Mouse (Mus musculus): Measurements from ENCODE around the gene Cfap61.

The Cfap61 gene

GRCm38 (mm10) chr2:145934339-145935231, at the start of gene Cfap61, which contains the start of gene Crnkl1:
TSS of gene Cfap61 (plus strand) at chr2:145934784.
TSS of gene Crnkl1 (minus strand) at chr2:145935014.
- in situ Hi-C loops (cut with MboI, MseI) = loop anchor here (10.0 kb wide), 1 partner anchor 1110 kb away; no protein-coding TSS in a partner anchor

- in situ Hi-C loops (cut with MboI, MseI) = loop anchor here (10.0 to 25.0 kb wide), 2 partner anchors 190 to 1323 kb away; partner anchors contain the start of genes Rbbp9 and Sec23b
Measured at GRCm38 (mm10) chr2:145884913-145885785, 49.4 kb upstream of the Cfap61 start.

- in situ Hi-C loops (cut with MboI, MseI) = loop anchor here (10.0 to 25.0 kb wide), 2 partner anchors 193 to 1326 kb away; partner anchors contain the start of genes Rbbp9 and Sec23b
Measured at GRCm38 (mm10) chr2:145887937-145888765, 46.4 kb upstream of the Cfap61 start.

DNA sequence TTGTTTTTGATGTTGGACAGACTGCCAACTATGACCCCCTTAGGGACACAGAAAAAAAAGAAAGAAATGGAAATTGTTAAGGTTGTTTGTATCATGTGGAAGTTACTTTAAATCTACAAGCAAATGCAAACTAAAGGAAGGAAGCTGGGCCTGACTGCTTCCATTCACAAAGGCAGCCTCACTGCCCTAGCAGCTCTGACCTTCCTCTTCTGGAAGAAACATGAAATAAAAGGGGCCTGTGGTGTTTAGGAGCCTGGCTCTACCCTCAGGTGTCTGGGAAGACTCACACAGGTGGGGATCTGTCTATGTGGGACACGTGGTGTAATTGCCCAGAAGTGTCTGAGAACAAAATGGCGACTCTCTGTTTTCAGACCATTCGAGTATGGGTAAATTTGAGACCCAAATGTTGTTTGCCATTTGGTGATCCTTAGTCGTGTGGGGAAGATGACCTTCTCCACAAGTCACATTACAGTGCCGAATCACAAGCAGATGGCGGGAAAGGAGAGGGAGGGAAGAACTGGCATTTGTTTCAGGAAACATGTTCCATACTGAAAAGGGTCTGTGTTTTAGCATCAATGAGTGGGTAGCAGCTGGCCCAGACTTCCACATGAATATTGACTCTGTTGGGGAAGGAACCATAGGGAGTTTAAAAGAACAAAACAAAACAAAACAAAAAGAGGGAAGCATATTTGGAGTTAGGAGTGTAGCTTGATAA, 45.7 kb upstream of the Cfap61 start:
- in situ Hi-C loops (cut with MboI, MseI) = loop anchor here (10.0 to 25.0 kb wide), 2 partner anchors 194 to 1327 kb away; partner anchors contain the start of genes Rbbp9 and Sec23b

DNA sequence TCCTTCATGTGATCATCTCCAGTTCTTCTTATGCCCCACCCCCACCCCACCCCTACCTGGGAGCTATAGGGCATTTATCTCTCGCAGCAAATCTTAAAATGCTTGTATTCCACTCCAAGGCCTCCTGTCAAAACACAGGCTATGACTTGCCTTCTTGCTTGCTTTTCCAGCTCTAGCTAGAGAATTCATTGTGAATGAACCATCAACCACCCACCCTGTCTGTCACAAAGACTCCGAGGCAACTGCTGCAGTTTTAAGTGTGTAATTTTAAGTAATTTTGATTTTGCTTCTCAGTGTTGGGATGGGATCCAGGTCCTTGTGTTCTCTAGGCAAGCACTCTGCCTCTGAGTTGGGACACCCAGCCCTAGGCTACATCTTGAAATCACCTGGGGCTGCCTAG, 44.0 kb upstream of the Cfap61 start:
- in situ Hi-C loops (cut with MboI, MseI) = loop anchor here (25.0 kb wide), 1 partner anchor 1328 kb away; the partner anchor contains the start of genes Rbbp9 and Sec23b

- in situ Hi-C loops (cut with MboI, MseI) = loop anchor here (25.0 kb wide), 1 partner anchor 1331 kb away; the partner anchor contains the start of genes Rbbp9 and Sec23b
Measured at GRCm38 (mm10) chr2:145893756-145894155, 40.8 kb upstream of the Cfap61 start.

GRCm38 (mm10) chr2:145898106-145898505, 36.5 kb upstream of the Cfap61 start:
- in situ Hi-C loops (cut with MboI, MseI) = loop anchor here (25.0 kb wide), 1 partner anchor 1336 kb away; the partner anchor contains the start of genes Rbbp9 and Sec23b

- in situ Hi-C loops (cut with MboI, MseI) = loop anchor here (25.0 kb wide), 1 partner anchor 1638 kb away; the partner anchor contains the start of genes Mgme1 and Snx5
Measured at GRCm38 (mm10) chr2:145900318-145900717, 34.3 kb upstream of the Cfap61 start.

GRCm38 (mm10) chr2:145901861-145902260, 32.7 kb upstream of the Cfap61 start, which contains the start of gene Naa20:
TSS of gene Naa20 (plus strand) at chr2:145902099.
- in situ Hi-C loops (cut with MboI, MseI) = loop anchor here (25.0 kb wide), 1 partner anchor 1640 kb away; the partner anchor contains the start of genes Mgme1 and Snx5

DNA sequence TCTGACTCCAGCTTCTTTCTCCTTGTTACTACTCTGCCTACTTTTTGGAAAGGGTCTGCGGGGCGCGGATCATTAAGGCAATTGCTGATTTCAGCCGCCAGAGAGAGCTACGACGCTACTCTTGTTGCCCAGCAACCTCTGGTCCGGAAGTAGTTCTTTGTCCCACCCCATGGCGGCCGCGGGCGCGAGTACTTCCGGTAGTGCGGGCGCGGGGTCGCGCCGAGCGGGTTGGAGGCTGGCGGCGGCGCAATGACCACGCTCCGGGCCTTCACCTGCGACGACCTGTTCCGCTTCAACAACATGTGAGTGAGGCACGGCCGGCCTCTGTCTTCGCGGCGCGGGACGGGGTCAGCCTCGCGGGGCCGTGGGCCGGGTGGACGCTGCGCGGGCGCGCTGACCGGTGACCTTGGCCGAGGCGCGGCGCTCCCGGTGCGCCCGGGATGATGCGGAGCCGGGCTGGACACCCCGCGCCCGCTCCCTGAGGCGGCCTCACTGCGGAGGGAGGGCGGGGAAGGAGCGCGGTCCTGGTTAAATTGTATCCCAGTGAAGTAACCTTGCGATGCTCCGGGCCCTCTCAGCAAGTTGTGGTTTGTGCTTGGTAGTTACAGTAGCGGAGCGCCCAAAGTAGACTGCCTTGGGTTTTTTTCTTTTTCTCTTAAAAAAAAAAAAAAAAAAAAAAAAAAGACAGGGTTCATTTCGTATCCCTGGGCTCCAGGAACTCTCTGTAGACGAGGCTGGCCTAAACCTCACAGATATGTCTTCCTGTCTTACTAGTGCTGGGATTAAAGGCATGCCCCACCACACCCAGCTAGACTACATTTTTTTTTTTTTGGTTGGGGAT, 31.3 kb upstream of the Cfap61 start:
- in situ Hi-C loops (cut with MboI, MseI) = loop anchor here (25.0 kb wide), 1 partner anchor 1641 kb away; the partner anchor contains the start of genes Mgme1 and Snx5

DNA sequence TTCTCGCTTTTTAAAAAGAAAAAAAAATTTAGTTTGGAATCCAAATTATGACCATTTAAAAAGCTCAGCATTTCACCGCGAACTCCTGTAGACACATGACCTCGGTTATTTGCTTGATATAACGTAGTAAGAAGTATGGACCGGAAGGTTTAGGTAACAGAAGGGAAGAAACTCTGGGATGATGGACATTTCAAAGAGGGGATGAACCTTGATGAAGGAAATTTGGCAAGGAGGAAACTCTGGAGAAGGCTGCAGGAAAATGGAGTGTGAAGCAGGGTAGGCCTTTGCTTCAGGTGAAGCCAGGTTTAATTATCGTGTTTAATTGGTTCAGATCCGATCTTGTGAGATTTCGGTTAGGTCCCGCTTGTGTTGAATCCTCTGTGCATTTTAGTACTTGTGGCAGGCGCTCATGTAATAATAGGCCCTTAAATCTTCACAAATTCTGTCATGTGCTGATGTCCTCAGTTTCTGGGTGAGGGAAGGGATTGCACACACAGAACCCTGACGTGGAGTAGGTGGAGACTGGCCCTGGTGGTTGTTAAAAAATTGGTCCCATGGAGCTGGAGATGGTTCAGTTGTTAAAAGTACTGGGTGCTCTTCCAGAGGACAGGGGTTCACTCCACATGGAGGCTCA, 30.5 kb upstream of the Cfap61 start:
- in situ Hi-C loops (cut with MboI, MseI) = loop anchor here (25.0 kb wide), 1 partner anchor 1642 kb away; the partner anchor contains the start of genes Mgme1 and Snx5

DNA sequence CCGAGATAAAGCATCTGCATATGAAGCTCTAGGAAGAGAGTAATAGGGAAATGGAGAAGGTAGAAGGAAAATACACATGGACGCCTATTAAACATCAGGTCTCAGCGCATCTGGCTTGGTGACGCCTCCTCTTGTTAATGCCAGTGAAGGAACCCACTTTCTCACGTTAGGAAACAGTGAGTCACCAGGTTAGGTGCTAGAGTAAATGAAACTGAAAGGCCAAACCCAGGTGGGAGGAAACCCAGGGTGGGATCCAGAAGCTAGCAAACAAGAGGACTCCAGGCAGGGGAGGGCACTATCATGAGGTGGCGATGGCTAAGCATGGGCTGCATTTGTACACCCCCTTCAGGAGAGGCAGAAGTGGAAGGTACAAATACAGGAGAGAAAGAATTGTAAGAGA, 29.4 kb upstream of the Cfap61 start:
- in situ Hi-C loops (cut with MboI, MseI) = loop anchor here (25.0 kb wide), 1 partner anchor 1643 kb away; the partner anchor contains the start of genes Mgme1 and Snx5

- in situ Hi-C loops (cut with MboI, MseI) = loop anchor here (25.0 kb wide), 1 partner anchor 1644 kb away; the partner anchor contains the start of genes Mgme1 and Snx5
Measured at GRCm38 (mm10) chr2:145905884-145906283, 28.7 kb upstream of the Cfap61 start.

- in situ Hi-C loops (cut with MboI, MseI) = loop anchor here (25.0 kb wide), 1 partner anchor 1659 kb away; the partner anchor contains the start of genes Mgme1 and Snx5
Measured at GRCm38 (mm10) chr2:145920941-145921650, 13.5 kb upstream of the Cfap61 start.

DNA sequence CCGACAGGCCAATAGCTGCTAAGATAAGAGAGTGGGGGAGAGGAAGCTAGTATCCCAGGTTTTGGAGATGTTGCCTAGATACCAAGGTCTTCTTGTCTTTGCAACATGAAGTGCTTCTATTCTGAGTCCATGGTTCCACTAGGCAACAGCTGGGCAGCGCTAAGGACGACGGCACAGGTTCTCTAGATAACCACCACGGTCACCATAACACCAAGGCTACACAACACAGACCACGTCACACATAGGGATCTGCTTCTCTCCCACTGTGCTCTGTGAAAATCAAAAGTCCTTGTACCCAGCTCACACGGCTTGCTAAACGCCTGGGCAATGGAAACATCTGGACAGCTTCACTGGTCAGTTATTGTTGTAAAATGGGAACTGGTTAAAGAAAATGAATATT, 2.4 kb downstream of the Cfap61 start:
- in situ Hi-C loops (cut with MboI, MseI) = loop anchor here (10.0 kb wide), 1 partner anchor 1108 kb away; no protein-coding TSS in a partner anchor

DNA sequence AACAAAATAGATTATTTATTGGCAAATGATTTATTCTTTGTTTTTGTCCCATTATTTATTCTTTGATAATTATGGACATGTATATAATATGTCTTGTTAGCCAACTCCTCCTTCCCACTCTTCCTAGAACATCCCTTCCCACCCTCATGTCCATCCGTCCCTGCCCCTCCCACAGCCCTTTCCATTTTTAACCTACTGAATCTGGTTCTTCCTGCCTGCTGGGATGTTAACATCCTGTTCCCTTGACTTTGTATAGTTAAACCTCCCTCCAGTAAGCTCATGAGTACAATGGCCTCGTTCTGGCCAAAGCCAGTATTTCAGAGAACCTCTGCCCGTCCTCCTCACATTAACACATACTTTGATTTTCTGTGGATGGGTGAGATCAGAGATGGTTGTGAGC, 6.8 kb downstream of the Cfap61 start:
- in situ Hi-C loops (cut with MboI, MseI) = no loop called here

DNA sequence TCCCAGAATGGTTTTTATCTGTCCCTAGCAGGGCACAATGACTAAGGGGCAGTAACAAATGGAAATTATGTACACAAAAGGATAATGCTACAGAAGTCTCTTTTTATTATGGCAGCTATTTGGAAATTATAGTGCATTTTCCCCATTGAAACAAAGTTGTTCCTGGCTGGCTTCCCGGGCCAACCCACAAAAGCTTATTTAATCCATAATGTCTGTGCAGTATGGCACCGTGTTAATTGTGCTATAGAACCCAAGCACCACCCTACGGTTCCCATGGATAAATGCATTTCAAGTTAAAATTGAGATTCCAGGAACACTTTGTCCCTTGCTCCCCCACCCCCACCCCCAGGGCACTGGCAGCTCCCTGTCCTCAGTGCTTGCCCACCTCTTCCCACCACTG, 9.7 kb downstream of the Cfap61 start:
- in situ Hi-C loops (cut with MboI, MseI) = no loop called here

Data from T-helper 1 cell (primary cell).